Mouse (Mus musculus) cortical plate, adult 2 months (tissue): ENCODE results near the gene Eif4h.

ENCODE experiments used
- CTCF ChIP-seq: fragments of 200-500 bp; IDR thresholded peaks from 2 replicates; pipeline ENCODE4 v1.5.1; 2011; ENCODE audit warnings: mild to moderate bottlenecking, control low read depth, low read length; ENCODE audit not compliant: insufficient read depth; ENCODE audit errors: extremely low read depth
- POLR2A ChIP-seq: fragments of 200-500 bp; IDR thresholded peaks from 2 replicates; pipeline ENCODE4 v1.6.1; 2011; ENCODE audit warnings: mild to moderate bottlenecking, low read length, control low read depth; ENCODE audit not compliant: insufficient read depth; ENCODE audit errors: extremely low read depth

GRCm38 (mm10) chr5:134609916-134610643 is 29.2 kb downstream of the Eif4h start:
- TF ChIP-seq CTCF (no peak), POLR2A (no peak)
